Mouse (Mus musculus) spleen, adult 2 months (tissue): Measurements from ENCODE around the gene Mfng.

Experiments used
- CTCF ChIP-seq: fragments of 200-500 bp; IDR thresholded peaks from 2 replicates; pipeline ENCODE4 v1.5.1; 2011; ENCODE audit warnings: mild to moderate bottlenecking, inconsistent platforms; ENCODE audit not compliant: insufficient read depth, insufficient read length, insufficient replicate concordance; ENCODE audit errors: extremely low read depth
- POLR2A ChIP-seq: fragments of 200-500 bp; IDR thresholded peaks from 2 replicates; pipeline ENCODE4 v1.6.1; 2011; ENCODE audit warnings: low read depth, low read length, inconsistent platforms

GRCm38 (mm10) chr15:78710634-78711033 lies 62.6 kb downstream of the Mfng start:
- TF ChIP-seq CTCF (no peak), POLR2A (no peak)
